Mouse (Mus musculus) C2C12 (cell line): ENCODE results near the gene H2-DMa.

ENCODE experiments used
- CTCF ChIP-seq: IDR thresholded peaks from one replicate; pipeline ENCODE4 v1.5.1; 2011; ENCODE audit not compliant: control insufficient read depth, insufficient read depth, insufficient read length
- MAX ChIP-seq: IDR thresholded peaks from one replicate; pipeline ENCODE4 v1.6.1; 2011; ENCODE audit warnings: mild to moderate bottlenecking, control low read depth
- MYOD1 ChIP-seq: IDR thresholded peaks from one replicate; pipeline ENCODE4 v1.6.1; 2011; ENCODE audit warnings: low read depth; ENCODE audit not compliant: control insufficient read depth, insufficient read length

DNA sequence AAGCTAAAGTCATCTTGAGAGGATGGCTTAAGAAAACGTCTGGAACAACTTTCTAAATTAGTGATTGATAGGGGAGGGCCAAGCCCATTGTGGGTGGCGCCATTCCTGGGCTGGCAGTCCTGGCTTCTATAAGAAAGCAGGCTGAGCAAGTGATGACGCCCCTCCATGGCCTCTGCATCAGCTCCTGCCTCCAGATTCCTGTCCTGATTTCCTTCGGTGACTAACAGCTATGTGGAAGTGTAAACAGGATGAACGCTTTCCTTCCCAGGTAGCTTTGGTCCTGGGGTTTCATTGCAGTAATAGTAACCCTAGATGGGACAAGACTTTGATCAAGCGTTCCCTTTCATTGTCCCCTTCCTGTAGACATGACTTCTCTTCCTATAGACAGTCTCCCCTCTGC lies 59.7 kb downstream of the H2-DMa start:
- TF ChIP-seq CTCF (no peak), MYOD1 (no peak), MAX (no peak)
